Mouse (Mus musculus) heart, embryonic 11.5 days (tissue): ENCODE measurements around the gene Prss41. TPM values are rescaled to one million over a fixed set of nuclear protein-coding genes. Genes with fewer than 3 reads are reported as not detected.
"Not testable (repeated sequence)": the region's sequence is repeated elsewhere in the genome, so short reads cannot be mapped to it uniquely, and the experiment has no call there.

Experiments used
- ATAC-seq: fragments of 200-750 bp; cut with Nextera tagmentation; replicated peaks from 2 replicates; pipeline ENCODE4 v1.8.0; 2017; ENCODE audit warnings: moderate library complexity; ENCODE audit not compliant: insufficient number of reproducible peaks, low FRiP score, low TSS enrichment
- H3K27ac ChIP-seq: fragments of 300-500 bp; sonication (generic); 2 replicates; pipeline ENCODE4 v1.5.1; 2014; ENCODE audit warnings: mild to moderate bottlenecking, low read depth, low read length
- H3K27me3 ChIP-seq: fragments of 300-500 bp; sonication (generic); 2 replicates; pipeline ENCODE4 v1.6.1; 2014; ENCODE audit warnings: mild to moderate bottlenecking, low read length, mixed read lengths; ENCODE audit not compliant: control insufficient read depth, insufficient read depth
- H3K36me3 ChIP-seq: fragments of 300-500 bp; sonication (generic); 2 replicates; pipeline ENCODE4 v1.6.1; 2014; ENCODE audit warnings: mild to moderate bottlenecking, low read length, moderate library complexity, mixed read lengths; ENCODE audit not compliant: control insufficient read depth, insufficient read depth
- H3K4me1 ChIP-seq: fragments of 300-500 bp; sonication (generic); 2 replicates; pipeline ENCODE4 v1.6.1; 2014; ENCODE audit warnings: low read length; ENCODE audit not compliant: control insufficient read depth, insufficient read depth
- H3K4me2 ChIP-seq: fragments of 300-500 bp; sonication (generic); 2 replicates; pipeline ENCODE4 v1.6.1; 2014; ENCODE audit warnings: mild to moderate bottlenecking, moderate library complexity
- H3K4me3 ChIP-seq: fragments of 300-500 bp; sonication (generic); 2 replicates; pipeline ENCODE4 v1.5.1; 2014; ENCODE audit warnings: low read depth, low read length
- H3K9ac ChIP-seq: fragments of 300-500 bp; sonication (generic); 2 replicates; pipeline ENCODE4 v1.6.1; 2014; ENCODE audit warnings: mild to moderate bottlenecking, low read depth, low read length, moderate library complexity
- H3K9me3 ChIP-seq: fragments of 300-500 bp; sonication (generic); replicated peaks from 2 replicates; pipeline ENCODE4 v1.6.1; 2016; ENCODE audit warnings: low read length; ENCODE audit not compliant: control insufficient read depth
- WGBS: fragments of 180-500 bp; shearing (Covaris S2); extraction: QIAGEN DNeasy Blood & Tissue Kit; methylation state at CpG from one replicate; pipeline ENCODE4 v1.1.7; 2014; ENCODE audit not compliant: insufficient replicate concordance; 5-methylcytosine and 5-hydroxymethylcytosine counted together
- polyA plus RNA-seq: library from polyadenylated mRNA; unstranded; fragments of >200 nt; fragmentation: Nextera tagmentation; extraction: Ambion mirVana; gene quantifications from 2 replicates; pipeline ENCODE4 v1.2.1, GENCODE M21; 2014

The Prss41 gene
- polyA plus RNA-seq, result 0.19 and 0.31 TPM in 2 replicates

- peaks cover 5% of the 10 kb centered on the region; the same call in 1 of the 2 replicates for H3K27me3 ChIP-seq
- no peaks in the 10 kb centered on the region for H3K9me3 ChIP-seq
- no peaks in the 10 kb centered on the region for H3K36me3 ChIP-seq
- H3K4me2 ChIP-seq, result peak within 1 kb of the TSS; percentile 56
- 15% methylated on average over 19 of the region's 19 CpGs for WGBS
- no peak within 1 kb of the TSS for H3K9ac ChIP-seq
- H3K4me3 ChIP-seq, result peak within 1 kb of the TSS; percentile 17; the same call in 1 of the 2 replicates
- no peak within 1 kb of the TSS for H3K27ac ChIP-seq
- no peak for ATAC-seq
- H3K4me1 ChIP-seq, result 0 out of 2 replicates have a peak, but pooled peaks cover 4% of the 10 kb centered on the region
These were observed at the start of gene Prss41, which contains the start of gene Prss32 for GRCm38 (mm10) chr17:23843812-23844273. Gene Prss41 (minus strand): TSS chr17:23844172. Gene Prss32 (plus strand): TSS chr17:23843855.

GRCm38 (mm10) chr17:23880576-23880975 lies 36.6 kb upstream of the Prss41 start, which contains the start of the genes Dcpp1 and Dcpp2:
Gene Dcpp1 (plus strand): TSS chr17:23880876.
Gene Dcpp2 (plus strand): TSS chr17:23880880.
- ATAC-seq, H3K9ac ChIP-seq, H3K4me1 ChIP-seq, H3K36me3 ChIP-seq, H3K27me3 ChIP-seq, H3K27ac ChIP-seq, H3K9me3 ChIP-seq, H3K4me3 ChIP-seq, H3K4me2 ChIP-seq: not testable (repeated sequence)
- 42% methylated on average over 4 of the region's 4 CpGs for WGBS

GRCm38 (mm10) chr17:23877166-23877565 lies 33.2 kb upstream of the Prss41 start:
- no peak overlapping the region for H3K4me3 ChIP-seq
- H3K4me2 ChIP-seq, result no peak overlapping the region
- H3K36me3 ChIP-seq, result no peaks in the 10 kb centered on the region
- no peak overlapping the region for H3K9ac ChIP-seq
- no peak for ATAC-seq
- H3K27ac ChIP-seq, result no peak overlapping the region
- no peaks in the 10 kb centered on the region for H3K4me1 ChIP-seq
- no peaks in the 10 kb centered on the region for H3K9me3 ChIP-seq
- H3K27me3 ChIP-seq, result no peaks in the 10 kb centered on the region
- WGBS, result 72% methylated on average over 2 of the region's 2 CpGs

- Histone ChIP-seq H3K9ac (no peak overlapping the region), H3K4me1 (no peaks in the 10 kb centered on the region), H3K9me3 (no peaks in the 10 kb centered on the region), H3K4me3 (no peak overlapping the region), H3K4me2 (no peak overlapping the region), H3K27ac (no peak overlapping the region), H3K36me3 (no peaks in the 10 kb centered on the region), H3K27me3 (no peaks in the 10 kb centered on the region)
- no peak for ATAC-seq
- WGBS, result 60% methylated on average over 3 of the region's 3 CpGs
These were observed 32.8 kb upstream of the Prss41 start for GRCm38 (mm10) chr17:23876741-23877140.

- ATAC-seq, result no peak
- no peaks in the 10 kb centered on the region for H3K36me3 ChIP-seq
- H3K4me2 ChIP-seq, result no peak overlapping the region
- 45% methylated on average over 8 of the region's 8 CpGs for WGBS
- H3K9ac ChIP-seq, result no peak overlapping the region
- H3K27me3 ChIP-seq, result no peaks in the 10 kb centered on the region
- no peak overlapping the region for H3K27ac ChIP-seq
- H3K4me1 ChIP-seq, result no peaks in the 10 kb centered on the region
- no peaks in the 10 kb centered on the region for H3K9me3 ChIP-seq
- H3K4me3 ChIP-seq, result no peak overlapping the region
These were observed 30.2 kb upstream of the Prss41 start for GRCm38 (mm10) chr17:23873884-23874856.

- 79% methylated on average over 11 of the region's 11 CpGs for WGBS
- ATAC-seq, result no peak
- no peak overlapping the region for H3K4me2 ChIP-seq
- no peaks in the 10 kb centered on the region for H3K27me3 ChIP-seq
- H3K4me3 ChIP-seq, result no peak overlapping the region
- no peaks in the 10 kb centered on the region for H3K36me3 ChIP-seq
- H3K27ac ChIP-seq, result no peak overlapping the region
- no peak overlapping the region for H3K9ac ChIP-seq
- no peaks in the 10 kb centered on the region for H3K9me3 ChIP-seq
- H3K4me1 ChIP-seq, result no peaks in the 10 kb centered on the region
These were observed 24.5 kb upstream of the Prss41 start for GRCm38 (mm10) chr17:23868513-23868912.

- Histone ChIP-seq H3K36me3 (no peaks in the 10 kb centered on the region), H3K4me1 (no peaks in the 10 kb centered on the region), H3K27me3 (no peaks in the 10 kb centered on the region), H3K4me2 (no peak within 1 kb of the TSS), H3K9me3 (no peaks in the 10 kb centered on the region), H3K9ac (no peak within 1 kb of the TSS), H3K4me3 (no peak within 1 kb of the TSS), H3K27ac (no peak within 1 kb of the TSS)
- WGBS, result 77% methylated on average over 15 of the region's 15 CpGs
- ATAC-seq, result no peak
These were observed 23.8 kb upstream of the Prss41 start, which contains the start of gene Prss21 for GRCm38 (mm10) chr17:23867756-23868155. Gene Prss21 (plus strand): TSS chr17:23868056.

GRCm38 (mm10) chr17:23862926-23863325 lies 19.0 kb upstream of the Prss41 start:
- H3K9me3 ChIP-seq, result no peaks in the 10 kb centered on the region

More at GRCm38 (mm10) chr17:23862926-23863325, 19.0 kb upstream of the Prss41 start:
- WGBS, result 81% methylated on average over 4 of the region's 4 CpGs
- H3K9ac ChIP-seq, result no peak overlapping the region
- no peak for ATAC-seq
- H3K4me2 ChIP-seq, result no peak overlapping the region
- no peaks in the 10 kb centered on the region for H3K36me3 ChIP-seq
- H3K27ac ChIP-seq, result no peak overlapping the region
- no peaks in the 10 kb centered on the region for H3K4me1 ChIP-seq
- H3K27me3 ChIP-seq, result peaks cover 4% of the 10 kb centered on the region; the same call in 1 of the 2 replicates
- H3K4me3 ChIP-seq, result no peak overlapping the region
